Mouse (Mus musculus) testis, adult 2 months (tissue): ENCODE results near the gene Armc5.

Source experiments
- CTCF ChIP-seq: fragments of 200-500 bp; IDR thresholded peaks from 2 replicates; pipeline ENCODE4 v1.5.1; 2012; ENCODE audit warnings: low read depth, mild to moderate bottlenecking, inconsistent platforms, low read length, moderate library complexity; ENCODE audit not compliant: control insufficient read depth, insufficient read depth, insufficient replicate concordance
- POLR2A ChIP-seq: fragments of 200-500 bp; IDR thresholded peaks from 2 replicates; pipeline ENCODE4 v1.6.1; 2012; ENCODE audit warnings: low read depth, mild to moderate bottlenecking, inconsistent platforms, low read length, moderate library complexity; ENCODE audit not compliant: control insufficient read depth

DNA sequence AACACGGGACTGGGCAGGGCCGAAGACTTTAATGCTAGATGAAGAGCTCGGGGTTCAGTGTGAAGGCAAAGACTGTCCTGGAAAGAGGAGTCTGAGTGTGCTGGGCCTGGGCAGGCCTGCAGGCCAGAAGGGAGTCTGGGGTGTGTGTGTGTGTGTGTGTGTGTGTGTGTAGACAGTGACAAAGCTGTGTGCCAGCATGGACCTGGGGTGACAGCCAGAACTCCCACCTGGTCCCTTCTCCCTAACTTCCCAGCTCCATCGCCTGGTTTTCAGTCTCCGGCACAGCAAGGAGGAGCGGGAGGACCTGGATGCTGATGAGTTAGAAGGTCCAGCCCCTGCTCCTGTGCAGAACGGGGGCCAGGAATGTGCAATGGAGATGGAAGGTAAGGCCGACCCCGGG lies 34.4 kb downstream of the Armc5 start:
- no peak for TF ChIP-seq POLR2A
- TF ChIP-seq CTCF: no peak
